Mouse (Mus musculus) cortical plate, adult 2 months (tissue): ENCODE measurements around the gene Creg2.

Experiments
- CTCF ChIP-seq: fragments of 200-500 bp; IDR thresholded peaks from 2 replicates; pipeline ENCODE4 v1.5.1; 2011; ENCODE audit warnings: mild to moderate bottlenecking, control low read depth, low read length; ENCODE audit not compliant: insufficient read depth; ENCODE audit errors: extremely low read depth
- POLR2A ChIP-seq: fragments of 200-500 bp; IDR thresholded peaks from 2 replicates; pipeline ENCODE4 v1.6.1; 2011; ENCODE audit warnings: mild to moderate bottlenecking, low read length, control low read depth; ENCODE audit not compliant: insufficient read depth; ENCODE audit errors: extremely low read depth

GRCm38 (mm10) chr1:39618524-39618923, 32.8 kb downstream of the Creg2 start:
- TF ChIP-seq CTCF: no peak
- no peak for TF ChIP-seq POLR2A
